Mouse (Mus musculus): ENCODE data around the gene Sh3bp1.

- TF ChIP-seq GATA1 (IDR thresholded peaks at IDR 0.05; ENCODE audit: borderline replicate concordance, low read length) = no peak
- no peak for TF ChIP-seq FLI1 (IDR thresholded peaks at IDR 0.05; ENCODE audit: low read length)
Measured at GRCm38 (mm10) chr15:78957021-78957420, 57.5 kb downstream of the Sh3bp1 start.
